Mouse (Mus musculus) kidney, adult 2 months (tissue): ENCODE data around the gene Gm18336. TPM values are rescaled to one million over a fixed set of nuclear protein-coding genes. Genes with fewer than 3 reads are reported as not detected.

ENCODE experiments used
- DNase-seq: peaks from one replicate; pipeline ENCODE4 v3.0.0; 2021
- H3K27ac ChIP-seq: fragments of 200-500 bp; 2 replicates; pipeline ENCODE4 v1.5.1; 2012; ENCODE audit warnings: low read depth, low read length, control low read depth, inconsistent platforms; ENCODE audit not compliant: insufficient read depth
- H3K27me3 ChIP-seq: fragments of 200-500 bp; replicated peaks from 2 replicates; pipeline ENCODE4 v1.6.1; 2012; ENCODE audit warnings: mild to moderate bottlenecking, moderate library complexity, low read length, inconsistent platforms; ENCODE audit not compliant: control insufficient read depth, insufficient read depth
- H3K36me3 ChIP-seq: fragments of 200-500 bp; 2 replicates; pipeline ENCODE4 v1.6.1; 2012; ENCODE audit warnings: mild to moderate bottlenecking, moderate library complexity, low read length, inconsistent platforms; ENCODE audit not compliant: control insufficient read depth, insufficient read depth
- H3K4me1 ChIP-seq: fragments of 200-500 bp; 2 replicates; pipeline ENCODE4 v1.6.1; 2011; ENCODE audit warnings: low read length; ENCODE audit not compliant: control insufficient read depth, insufficient read depth
- H3K4me3 ChIP-seq: fragments of 200-500 bp; 2 replicates; pipeline ENCODE4 v1.5.1; 2011; ENCODE audit warnings: mild to moderate bottlenecking, low read depth, low read length, control low read depth; ENCODE audit not compliant: insufficient read depth
- CTCF ChIP-seq: fragments of 200-500 bp; conservative IDR thresholded peaks from 2 replicates; pipeline ENCODE4 v1.5.1; 2011; ENCODE audit warnings: low read depth, mild to moderate bottlenecking, control low read depth, low read length, moderate library complexity, mixed read lengths; ENCODE audit not compliant: insufficient read depth, insufficient read length
- POLR2A ChIP-seq: fragments of 200-500 bp; IDR thresholded peaks from one replicate; pipeline ENCODE4 v1.6.1; 2011; ENCODE audit warnings: low read depth, low read length, control low read depth
- WGBS: fragments of 180-500 bp; shearing (Covaris S2); methylation state at CpG from one replicate; pipeline ENCODE4 v1.1.7; 2018; 5-methylcytosine and 5-hydroxymethylcytosine counted together
- polyA plus RNA-seq: library from polyadenylated mRNA; depleted of rRNA; stranded (reverse); fragments of >200 nt; gene quantifications from 2 replicates; pipeline ENCODE4 v1.2.3, GENCODE M21; 2012; rRNA removed

The Gm18336 gene
- polyA plus RNA-seq, 1 experiment: not detected

DNA sequence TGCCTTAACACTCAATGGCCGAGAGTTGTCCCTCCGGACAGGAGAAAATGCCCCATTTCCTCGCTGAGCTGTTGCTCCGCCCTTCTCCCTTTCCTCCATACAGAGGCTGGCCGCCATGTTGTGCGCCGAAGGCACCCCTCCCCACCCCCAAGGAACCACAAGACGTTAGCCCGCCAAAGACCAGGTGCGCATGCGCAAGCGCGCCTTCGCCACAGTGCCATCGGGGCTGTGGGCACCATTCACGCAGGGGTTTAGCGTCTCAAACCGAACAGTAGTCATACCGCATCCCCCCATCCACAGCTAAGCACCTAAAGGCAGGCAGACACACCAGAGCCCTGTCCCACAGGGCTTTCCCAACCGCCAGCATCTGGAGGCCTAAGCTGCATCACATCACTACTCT is 2.4 kb upstream of the Gm18336 start:
- Histone ChIP-seq H3K4me3 (no peak overlapping the region), H3K4me1 (no peaks in the 10 kb centered on the region), H3K36me3 (no peaks in the 10 kb centered on the region), H3K27ac (no peak overlapping the region), H3K27me3 (no peaks in the 10 kb centered on the region)
- no peak for DNase-seq
- TF ChIP-seq POLR2A (no peak), CTCF (no peak)
- whole genome bisulfite sequencing: 93% methylated on average over 20 of the region's 20 CpGs

DNA sequence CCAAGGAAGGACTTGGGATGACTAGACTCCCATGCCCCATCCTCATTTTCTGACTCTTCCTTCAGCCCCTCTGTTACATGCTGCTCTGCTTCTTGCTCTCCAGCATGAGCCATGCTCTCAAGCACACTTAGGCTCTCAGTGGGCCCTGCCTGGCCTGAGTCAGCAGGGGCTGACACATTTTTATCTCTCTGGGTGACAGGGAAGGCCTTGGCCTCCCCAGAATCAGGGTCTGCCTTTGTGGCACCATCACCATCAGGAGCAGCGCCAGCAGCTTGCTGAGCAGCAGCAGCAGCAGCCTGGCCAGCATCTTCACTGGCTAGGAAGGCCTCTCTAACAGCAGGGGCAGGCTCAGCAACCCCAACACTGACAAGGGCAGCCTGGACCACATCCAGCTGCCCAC is 2.1 kb downstream of the Gm18336 start:
- H3K36me3 ChIP-seq: no peaks in the 10 kb centered on the region
- no peaks in the 10 kb centered on the region for H3K27me3 ChIP-seq
- 100% methylated on average over 1 of the region's 1 CpGs for WGBS
- H3K27ac ChIP-seq: no peak overlapping the region
- DNase-seq: no peak
- H3K4me3 ChIP-seq: no peak overlapping the region
- H3K4me1 ChIP-seq: no peaks in the 10 kb centered on the region
- no peak for TF ChIP-seq CTCF
- TF ChIP-seq POLR2A: no peak

DNA sequence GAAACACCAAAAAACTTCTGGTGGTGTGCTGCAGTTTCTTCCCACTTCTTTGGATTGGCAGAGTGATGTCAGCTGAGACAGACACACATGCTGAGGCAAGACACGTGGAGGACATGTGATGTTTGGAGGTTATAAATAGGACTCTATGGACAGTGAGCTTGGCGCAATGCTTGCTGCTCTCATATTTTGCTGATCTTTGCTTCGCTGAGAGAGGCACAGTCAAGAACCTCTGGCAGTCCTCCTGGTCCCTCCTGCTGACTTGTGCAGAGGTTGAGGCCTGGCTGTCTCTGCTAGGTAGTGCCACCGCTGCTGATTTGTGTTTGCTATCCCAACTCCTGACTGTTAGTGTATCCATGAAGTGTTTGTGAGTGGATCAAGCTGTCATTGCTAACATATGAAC is 7.1 kb downstream of the Gm18336 start:
- no peaks in the 10 kb centered on the region for H3K36me3 ChIP-seq
- no peak for DNase-seq
- H3K27me3 ChIP-seq: no peaks in the 10 kb centered on the region
- H3K4me1 ChIP-seq: no peaks in the 10 kb centered on the region
- TF ChIP-seq POLR2A (no peak), CTCF (no peak)
- H3K27ac ChIP-seq: no peak overlapping the region
- no peak overlapping the region for H3K4me3 ChIP-seq
- 86% methylated on average over 4 of the region's 4 CpGs for WGBS

DNA sequence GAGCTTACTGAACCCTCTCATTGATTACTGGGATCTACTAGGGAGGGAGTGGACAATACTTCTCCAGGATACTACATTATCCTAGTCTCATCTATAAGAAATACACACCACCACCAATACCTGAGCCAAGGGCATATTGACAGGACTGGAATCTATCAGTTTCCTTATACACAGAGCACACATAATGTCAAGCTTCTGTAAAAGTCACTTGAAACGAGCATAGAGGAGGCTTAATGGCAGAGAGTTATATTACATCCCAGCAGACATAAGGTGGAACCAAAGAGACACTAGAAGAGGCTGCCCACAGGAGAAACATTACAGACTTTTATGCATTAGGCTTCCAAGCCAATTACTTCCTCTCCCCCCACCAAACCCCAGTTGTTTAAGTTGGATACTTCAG is 13.6 kb downstream of the Gm18336 start:
- no peak for TF ChIP-seq CTCF
- TF ChIP-seq POLR2A: no peak
- no peak overlapping the region for H3K27ac ChIP-seq
- H3K4me3 ChIP-seq: no peak overlapping the region
- DNase-seq: no peak
- H3K36me3 ChIP-seq: no peaks in the 10 kb centered on the region
- H3K27me3 ChIP-seq: no peaks in the 10 kb centered on the region
- H3K4me1 ChIP-seq: no peaks in the 10 kb centered on the region
- 11% methylated on average over 1 of the region's 1 CpGs for WGBS

DNA sequence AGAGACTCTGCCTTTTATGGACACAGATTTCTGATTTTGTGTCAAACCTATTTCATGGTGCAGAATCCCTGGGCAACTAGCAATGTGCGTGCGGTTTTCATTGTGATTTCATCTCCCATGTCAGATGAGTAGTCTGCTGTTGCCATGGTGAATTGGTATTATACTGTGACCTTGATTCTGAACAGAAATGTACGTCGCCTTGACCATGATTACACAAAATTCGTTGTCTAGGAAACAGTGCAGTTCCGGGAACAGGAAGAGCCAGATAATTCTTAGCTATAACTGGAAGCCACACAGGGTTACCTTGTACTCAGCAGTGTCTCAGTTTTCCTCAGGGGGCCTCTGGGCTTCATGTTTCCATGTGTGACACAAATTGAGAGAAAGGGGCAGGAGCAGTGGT is 14.1 kb downstream of the Gm18336 start:
- H3K4me3 ChIP-seq: no peak overlapping the region
- WGBS: 72% methylated on average over 6 of the region's 6 CpGs
- no peak for DNase-seq
- no peak overlapping the region for H3K27ac ChIP-seq
- no peaks in the 10 kb centered on the region for H3K27me3 ChIP-seq
- H3K4me1 ChIP-seq: no peaks in the 10 kb centered on the region
- TF ChIP-seq CTCF: no peak
- TF ChIP-seq POLR2A: no peak
- no peaks in the 10 kb centered on the region for H3K36me3 ChIP-seq

DNA sequence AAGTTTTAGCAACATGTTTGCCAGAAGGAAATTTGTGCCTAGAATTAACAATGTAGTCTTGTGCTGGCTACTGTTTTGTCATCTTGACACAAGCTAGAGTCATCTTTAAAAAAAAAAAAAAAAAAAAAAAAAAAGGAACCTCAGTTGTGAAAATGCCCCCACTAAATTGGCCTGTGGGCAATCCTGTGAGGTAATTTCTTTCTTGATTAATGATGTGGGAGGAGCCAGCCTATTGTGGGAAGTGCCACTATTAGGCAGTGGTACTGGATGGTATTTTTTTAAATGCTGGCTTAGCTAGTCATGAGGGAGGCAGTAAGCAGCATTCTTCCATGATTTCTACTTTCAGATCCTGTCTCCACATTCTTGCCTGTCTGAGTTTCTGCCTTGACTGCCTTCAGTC is 35.2 kb downstream of the Gm18336 start:
- Histone ChIP-seq H3K27ac (no peak overlapping the region), H3K4me1 (no peaks in the 10 kb centered on the region), H3K36me3 (no peaks in the 10 kb centered on the region), H3K4me3 (no peak overlapping the region), H3K27me3 (no peaks in the 10 kb centered on the region)
- no peak for TF ChIP-seq POLR2A
- no peak for TF ChIP-seq CTCF
- DNase-seq: no peak

DNA sequence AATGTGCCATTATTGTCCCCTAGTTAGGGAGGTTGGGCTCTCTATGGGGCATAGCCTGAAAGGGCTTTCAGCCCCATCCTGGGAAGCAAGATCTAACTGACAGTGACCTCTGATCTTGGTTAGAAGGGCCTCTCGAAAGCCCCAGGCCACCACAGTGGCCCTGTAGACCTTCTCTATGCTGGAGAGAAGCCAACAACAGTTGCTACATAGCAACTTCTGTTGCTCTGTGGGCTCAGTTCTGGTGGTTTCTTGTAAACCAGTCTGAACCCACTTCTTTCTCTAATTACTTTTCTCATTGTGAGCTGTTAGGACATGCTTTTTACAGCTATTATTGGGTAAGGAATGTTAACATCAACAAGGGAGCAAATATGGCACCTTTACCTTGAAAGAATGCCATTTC is 41.8 kb downstream of the Gm18336 start:
- no peak for DNase-seq
- no peaks in the 10 kb centered on the region for H3K36me3 ChIP-seq
- WGBS: 70% methylated on average over 1 of the region's 1 CpGs
- no peak overlapping the region for H3K4me3 ChIP-seq
- no peaks in the 10 kb centered on the region for H3K4me1 ChIP-seq
- TF ChIP-seq CTCF (no peak), POLR2A (no peak)
- no peaks in the 10 kb centered on the region for H3K27me3 ChIP-seq
- H3K27ac ChIP-seq: no peak overlapping the region

DNA sequence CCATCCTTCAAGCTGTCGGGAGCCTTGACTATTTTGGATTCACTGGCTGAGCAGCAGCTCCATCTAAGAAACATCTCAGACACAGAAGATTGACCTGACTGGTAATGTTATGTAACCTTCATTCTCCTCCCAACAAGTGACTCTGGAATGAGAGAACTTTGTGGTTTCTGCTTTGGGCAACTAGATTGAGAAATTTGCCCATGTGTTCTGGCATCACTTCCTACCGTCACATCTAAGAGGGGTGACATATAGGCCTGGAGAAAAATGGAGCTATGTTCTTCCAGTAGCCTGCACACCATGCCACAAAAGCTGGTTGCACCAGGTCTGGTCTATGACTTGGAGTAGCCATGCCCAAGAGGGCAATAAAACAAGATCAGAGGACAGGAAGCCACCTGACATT is 42.4 kb downstream of the Gm18336 start:
- H3K4me1 ChIP-seq: no peaks in the 10 kb centered on the region
- no peak for TF ChIP-seq POLR2A
- TF ChIP-seq CTCF: no peak
- DNase-seq: no peak
- H3K27me3 ChIP-seq: no peaks in the 10 kb centered on the region
- no peak overlapping the region for H3K4me3 ChIP-seq
- H3K36me3 ChIP-seq: no peaks in the 10 kb centered on the region
- no peak overlapping the region for H3K27ac ChIP-seq
- WGBS: 96% methylated on average over 2 of the region's 2 CpGs

Other genes starting within 250 kb of the Gm18336 start
- gene Xlr5b, start 249.9 kb downstream of the Gm18336 start, polyA plus RNA-seq: not detected in 2 replicates
- gene DXBay18, start 249.3 kb downstream of the Gm18336 start, polyA plus RNA-seq: 0.16 TPM in 1 of 2 replicates, not detected in the other
- gene Spin2d, start 221.7 kb downstream of the Gm18336 start, polyA plus RNA-seq: not detected in 2 replicates
- gene Xlr3b, start 206.5 kb downstream of the Gm18336 start, polyA plus RNA-seq: 0.56 and 1.5 TPM in 2 replicates
- gene Xlr4b, start 184.4 kb downstream of the Gm18336 start, polyA plus RNA-seq: 0.38 TPM in 1 of 2 replicates, not detected in the other
- 7.6 and 9.9 TPM in 2 replicates for gene F8a, start 170.4 kb downstream of the Gm18336 start, polyA plus RNA-seq
- not detected in 2 replicates for gene Xlr4c, start 155.6 kb downstream of the Gm18336 start, polyA plus RNA-seq
- not detected in 2 replicates for gene Xlr3c, start 133.3 kb downstream of the Gm18336 start, polyA plus RNA-seq
- not detected in 2 replicates for gene Xlr5a, start 105.8 kb downstream of the Gm18336 start, polyA plus RNA-seq
- 0.11 TPM in 1 of 2 replicates, not detected in the other for gene Xlr5c, start 105.8 kb downstream of the Gm18336 start, polyA plus RNA-seq
- gene Gm45015, start 61.9 kb downstream of the Gm18336 start, polyA plus RNA-seq: not detected in 2 replicates
- 6.3 and 6.8 TPM in 2 replicates for gene Zfp275, start 56.1 kb downstream of the Gm18336 start, polyA plus RNA-seq
- 0.06 TPM in 1 of 2 replicates, not detected in the other for gene Zfp92, start 12.4 kb upstream of the Gm18336 start, polyA plus RNA-seq
- not detected in 2 replicates for gene Trex2, start 36.6 kb upstream of the Gm18336 start, polyA plus RNA-seq
- 12.9 and 13.8 TPM in 2 replicates for gene Haus7, start 60.3 kb upstream of the Gm18336 start, polyA plus RNA-seq
- 277 and 333 TPM in 2 replicates for gene Bgn, start 84.9 kb upstream of the Gm18336 start, polyA plus RNA-seq
- gene Atp2b3, start 104.3 kb upstream of the Gm18336 start, polyA plus RNA-seq: 0.11 and 0.13 TPM in 2 replicates
- gene Dusp9, start 240.7 kb upstream of the Gm18336 start, polyA plus RNA-seq: 8.4 and 9.2 TPM in 2 replicates